Mouse (Mus musculus): ENCODE data around the gene Doc2g. TPM values are rescaled to one million over a fixed set of nuclear protein-coding genes. Genes with fewer than 3 reads are reported as not detected.

Gene Doc2g
- total and polyA plus RNA-seq, 3 experiments = 3.3 to 10.0 (median 4.7) TPM

GRCm38 (mm10) chr19:4055947-4056693, 53.0 kb downstream of the Doc2g start:
- Histone ChIP-seq H3K4me3 (ENCODE audit: low read depth, low read length) (no peak overlapping the region), H3K36me3 (replicated peaks) (peaks cover 12% of the 10 kb centered on the region), H3K4me1 (ENCODE audit: insufficient read depth, low read depth, low read length) (peaks cover 27% of the 10 kb centered on the region), H3K9me3 (replicated peaks) (peaks cover 3% of the 10 kb centered on the region), H3K27me3 (ENCODE audit: insufficient read depth, low read length) (peaks cover 4% of the 10 kb centered on the region)
- DNase-seq (ENCODE audit: low spot score) (no peak), ATAC-seq (ENCODE audit: extremely low read depth, insufficient number of reproducible peaks, low FRiP score, poor library complexity, severe bottlenecking) (no peak)
- TF ChIP-seq GATA2 (IDR thresholded peaks at IDR 0.05; ENCODE audit: borderline replicate concordance, low read depth, low read length) = no peak
- no peak for TF ChIP-seq POLR2AphosphoS5 (IDR thresholded peaks at IDR 0.05; ENCODE audit: insufficient replicate concordance, low read depth, low read length)
- no peak for TF ChIP-seq GATA1 (IDR thresholded peaks at IDR 0.05; ENCODE audit: borderline replicate concordance, low read length)
- no peak for TF ChIP-seq CTCF (IDR thresholded peaks at IDR 0.05; ENCODE audit: low read depth, low read length)

Other genes with a start within 250 kb of the Doc2g start
Only the 20 nearest of the 32 such genes appear.
- gene Tcirg1, start 96.2 kb upstream of the Doc2g start, total RNA-seq (2014; fragmentation: Nextera tagmentation) = 30.7 and 37.5 TPM in 2 replicates
- gene Tcirg1, start 96.2 kb upstream of the Doc2g start, total RNA-seq (2017) = 37.0 and 48.5 TPM in 2 replicates
- 36.5 and 43.9 TPM in 2 replicates for gene Tcirg1, start 96.2 kb upstream of the Doc2g start, polyA plus RNA-seq (2012)
- gene Ndufs8, start 90.5 kb upstream of the Doc2g start, total RNA-seq (2014; fragmentation: Nextera tagmentation) = 200 and 270 TPM in 2 replicates
- gene Ndufs8, start 90.5 kb upstream of the Doc2g start, total RNA-seq (2017) = 89.6 and 99.1 TPM in 2 replicates
- 45.0 and 128 TPM in 2 replicates for gene Ndufs8, start 90.5 kb upstream of the Doc2g start, polyA plus RNA-seq (2012)
- not detected in 2 replicates for gene Aldh3b1, start 73.5 kb upstream of the Doc2g start, total RNA-seq (2014; fragmentation: Nextera tagmentation)
- gene Aldh3b1, start 73.5 kb upstream of the Doc2g start, total RNA-seq (2017) = 0.12 TPM in 1 of 2 replicates, not detected in the other
- gene Aldh3b1, start 73.5 kb upstream of the Doc2g start, polyA plus RNA-seq (2012) = not detected in 2 replicates
- 0.53 TPM in 1 of 2 replicates, not detected in the other for gene Unc93b1, start 68.1 kb upstream of the Doc2g start, total RNA-seq (2014; fragmentation: Nextera tagmentation)
- gene Unc93b1, start 68.1 kb upstream of the Doc2g start, total RNA-seq (2017) = 0.22 TPM in 1 of 2 replicates, not detected in the other
- 0.16 and 0.24 TPM in 2 replicates for gene Unc93b1, start 68.1 kb upstream of the Doc2g start, polyA plus RNA-seq (2012)
- not detected in 2 replicates for gene Aldh3b3, start 44.7 kb upstream of the Doc2g start, total RNA-seq (2014; fragmentation: Nextera tagmentation)
- 0.06 and 0.11 TPM in 2 replicates for gene Aldh3b3, start 44.7 kb upstream of the Doc2g start, total RNA-seq (2017)
- gene Aldh3b3, start 44.7 kb upstream of the Doc2g start, polyA plus RNA-seq (2012) = not detected in 2 replicates
- gene Aldh3b2, start 31.0 kb upstream of the Doc2g start, total RNA-seq (2014; fragmentation: Nextera tagmentation) = not detected in 2 replicates
- 0.06 and 0.11 TPM in 2 replicates for gene Aldh3b2, start 31.0 kb upstream of the Doc2g start, total RNA-seq (2017)
- gene Aldh3b2, start 31.0 kb upstream of the Doc2g start, polyA plus RNA-seq (2012) = not detected in 2 replicates
- gene Acy3, start 16.7 kb upstream of the Doc2g start, total RNA-seq (2014; fragmentation: Nextera tagmentation) = 7.4 and 10.2 TPM in 2 replicates
- gene Acy3, start 16.7 kb upstream of the Doc2g start, total RNA-seq (2017) = 0.55 and 0.70 TPM in 2 replicates
- gene Acy3, start 16.7 kb upstream of the Doc2g start, polyA plus RNA-seq (2012) = 3.8 TPM in 2 replicates
- gene Tbx10, start 10.6 kb upstream of the Doc2g start, total RNA-seq (2014; fragmentation: Nextera tagmentation) = not detected in 2 replicates
- gene Tbx10, start 10.6 kb upstream of the Doc2g start, total RNA-seq (2017) = 0.06 TPM in 1 of 2 replicates, not detected in the other
- not detected in 2 replicates for gene Tbx10, start 10.6 kb upstream of the Doc2g start, polyA plus RNA-seq (2012)
- 11.0 and 13.1 TPM in 2 replicates for gene Nudt8, start 2.7 kb upstream of the Doc2g start, total RNA-seq (2014; fragmentation: Nextera tagmentation)
- 11.7 and 19.5 TPM in 2 replicates for gene Nudt8, start 2.7 kb upstream of the Doc2g start, total RNA-seq (2017)
- gene Nudt8, start 2.7 kb upstream of the Doc2g start, polyA plus RNA-seq (2012) = 22.4 and 24.1 TPM in 2 replicates
- gene Gm49405, start 2.7 kb upstream of the Doc2g start, total RNA-seq (2014; fragmentation: Nextera tagmentation) = 1.9 and 3.2 TPM in 2 replicates
- gene Gm49405, start 2.7 kb upstream of the Doc2g start, total RNA-seq (2017) = 1.2 and 1.7 TPM in 2 replicates
- gene Gm49405, start 2.7 kb upstream of the Doc2g start, polyA plus RNA-seq (2012) = 3.7 and 4.7 TPM in 2 replicates
- gene Ndufv1, start 9.5 kb downstream of the Doc2g start, total RNA-seq (2014; fragmentation: Nextera tagmentation) = 84.1 and 109 TPM in 2 replicates
- gene Ndufv1, start 9.5 kb downstream of the Doc2g start, total RNA-seq (2017) = 181 and 191 TPM in 2 replicates
- 338 and 348 TPM in 2 replicates for gene Ndufv1, start 9.5 kb downstream of the Doc2g start, polyA plus RNA-seq (2012)
- gene Gstp1, start 34.7 kb downstream of the Doc2g start, total RNA-seq (2014; fragmentation: Nextera tagmentation) = 48.7 and 86.5 TPM in 2 replicates
- gene Gstp1, start 34.7 kb downstream of the Doc2g start, total RNA-seq (2017) = 36.8 and 46.2 TPM in 2 replicates
- gene Gstp1, start 34.7 kb downstream of the Doc2g start, polyA plus RNA-seq (2012) = 38.7 and 64.2 TPM in 2 replicates
- 29.9 TPM in 1 of 2 replicates, not detected in the other for gene Gstp2, start 42.7 kb downstream of the Doc2g start, total RNA-seq (2014; fragmentation: Nextera tagmentation)
- gene Gstp2, start 42.7 kb downstream of the Doc2g start, total RNA-seq (2017) = not detected in 2 replicates
- 0.28 TPM in 1 of 2 replicates, not detected in the other for gene Gstp2, start 42.7 kb downstream of the Doc2g start, polyA plus RNA-seq (2012)
- 38.1 and 40.8 TPM in 2 replicates for gene Gstp3, start 56.3 kb downstream of the Doc2g start, total RNA-seq (2014; fragmentation: Nextera tagmentation)
- 21.0 and 24.6 TPM in 2 replicates for gene Gstp3, start 56.3 kb downstream of the Doc2g start, total RNA-seq (2017)
- 5.6 and 9.3 TPM in 2 replicates for gene Gstp3, start 56.3 kb downstream of the Doc2g start, polyA plus RNA-seq (2012)
- gene Cabp2, start 78.3 kb downstream of the Doc2g start, total RNA-seq (2014; fragmentation: Nextera tagmentation) = not detected in 2 replicates
- not detected in 2 replicates for gene Cabp2, start 78.3 kb downstream of the Doc2g start, total RNA-seq (2017)
- gene Cabp2, start 78.3 kb downstream of the Doc2g start, polyA plus RNA-seq (2012) = not detected in 2 replicates
- gene Cdk2ap2, start 93.9 kb downstream of the Doc2g start, total RNA-seq (2014; fragmentation: Nextera tagmentation) = 36.6 and 40.9 TPM in 2 replicates
- gene Cdk2ap2, start 93.9 kb downstream of the Doc2g start, total RNA-seq (2017) = 25.4 and 30.7 TPM in 2 replicates
- 59.9 and 60.2 TPM in 2 replicates for gene Cdk2ap2, start 93.9 kb downstream of the Doc2g start, polyA plus RNA-seq (2012)
- 22.2 and 29.9 TPM in 2 replicates for gene Pitpnm1, start 96.7 kb downstream of the Doc2g start, total RNA-seq (2014; fragmentation: Nextera tagmentation)
- gene Pitpnm1, start 96.7 kb downstream of the Doc2g start, total RNA-seq (2017) = 12.9 and 17.8 TPM in 2 replicates
- gene Pitpnm1, start 96.7 kb downstream of the Doc2g start, polyA plus RNA-seq (2012) = 48.7 and 61.2 TPM in 2 replicates
- gene Aip, start 122.5 kb downstream of the Doc2g start, total RNA-seq (2014; fragmentation: Nextera tagmentation) = 36.8 and 39.9 TPM in 2 replicates
- 22.3 and 23.9 TPM in 2 replicates for gene Aip, start 122.5 kb downstream of the Doc2g start, total RNA-seq (2017)
- 86.6 and 92.9 TPM in 2 replicates for gene Aip, start 122.5 kb downstream of the Doc2g start, polyA plus RNA-seq (2012)
- gene Gpr152, start 136.5 kb downstream of the Doc2g start, total RNA-seq (2014; fragmentation: Nextera tagmentation) = not detected in 2 replicates
- 0.11 TPM in 1 of 2 replicates, not detected in the other for gene Gpr152, start 136.5 kb downstream of the Doc2g start, total RNA-seq (2017)
- not detected in 2 replicates for gene Gpr152, start 136.5 kb downstream of the Doc2g start, polyA plus RNA-seq (2012)
- gene Cabp4, start 140.7 kb downstream of the Doc2g start, total RNA-seq (2014; fragmentation: Nextera tagmentation) = 0.75 TPM in 1 of 2 replicates, not detected in the other
- 0.11 TPM in 1 of 2 replicates, not detected in the other for gene Cabp4, start 140.7 kb downstream of the Doc2g start, total RNA-seq (2017)
- gene Cabp4, start 140.7 kb downstream of the Doc2g start, polyA plus RNA-seq (2012) = 0.03 TPM in 1 of 2 replicates, not detected in the other